Mouse (Mus musculus) heart, embryonic 14.5 days (tissue): ENCODE results near the gene Rbfox2. TPM values are rescaled to one million over a fixed set of nuclear protein-coding genes. Genes with fewer than 3 reads are reported as not detected.

Experiments
- ATAC-seq: fragments of 200-750 bp; cut with Nextera tagmentation; 2 replicates; pipeline ENCODE4 v1.8.0; 2017; ENCODE audit warnings: low read depth, moderate TSS enrichment; ENCODE audit not compliant: insufficient number of reproducible peaks, insufficient read depth, low FRiP score
- H3K27ac ChIP-seq, 2 experiments: fragments of 200-500 bp in 1 of 2; fragments of 300-500 bp in 1 of 2; sonication (generic) in 1 of 2; replicated peaks in 1 of 2; 2 replicates each; pipeline ENCODE4 v1.5.1; 2012 to 2014; ENCODE audit warnings: low read depth in 2 of 2, low read length in 2 of 2, control low read depth in 1 of 2, mild to moderate bottlenecking in 1 of 2, mixed read lengths in 1 of 2; ENCODE audit not compliant: control insufficient read depth in 1 of 2, insufficient read depth in 1 of 2
- H3K27me3 ChIP-seq: fragments of 300-500 bp; sonication (generic); 2 replicates; pipeline ENCODE4 v1.6.1; 2014; ENCODE audit warnings: mild to moderate bottlenecking, low read length, control low read depth; ENCODE audit not compliant: control insufficient read depth, insufficient read depth
- H3K36me3 ChIP-seq: fragments of 300-500 bp; sonication (generic); 2 replicates; pipeline ENCODE4 v1.6.1; 2014; ENCODE audit warnings: mild to moderate bottlenecking, control low read depth, low read length, mixed read lengths; ENCODE audit not compliant: control insufficient read depth, insufficient read depth
- H3K4me1 ChIP-seq, 2 experiments: fragments of 200-500 bp in 1 of 2; fragments of 300-500 bp in 1 of 2; sonication (generic) in 1 of 2; 2 replicates each; pipeline ENCODE4 v1.6.1; 2012 to 2014; ENCODE audit warnings: low read length in 2 of 2, control low read depth in 1 of 2, mixed read lengths in 1 of 2; ENCODE audit not compliant: control insufficient read depth in 2 of 2, insufficient read depth in 2 of 2
- H3K4me2 ChIP-seq: fragments of 300-500 bp; sonication (generic); 2 replicates; pipeline ENCODE4 v1.6.1; 2014; ENCODE audit warnings: mild to moderate bottlenecking, low read length
- H3K4me3 ChIP-seq, 2 experiments: fragments of 200-500 bp in 1 of 2; fragments of 300-500 bp in 1 of 2; sonication (generic) in 1 of 2; 2 replicates each; pipeline ENCODE4 v1.5.1; 2012 to 2014; ENCODE audit warnings: low read length in 2 of 2, mild to moderate bottlenecking in 2 of 2, control low read depth in 1 of 2, low read depth in 1 of 2, moderate library complexity in 1 of 2; ENCODE audit not compliant: control insufficient read depth in 1 of 2, insufficient read depth in 1 of 2
- H3K9ac ChIP-seq: fragments of 300-500 bp; sonication (generic); 2 replicates; pipeline ENCODE4 v1.6.1; 2014; ENCODE audit warnings: mild to moderate bottlenecking, low read length
- H3K9me3 ChIP-seq: fragments of 300-500 bp; sonication (generic); 2 replicates; pipeline ENCODE4 v1.6.1; 2016; ENCODE audit warnings: low read length, control low read depth; ENCODE audit not compliant: control insufficient read depth
- WGBS: fragments of 180-500 bp; shearing (Covaris S2); extraction: QIAGEN DNeasy Blood & Tissue Kit; methylation state at CpG from one replicate; pipeline ENCODE4 v1.1.7; 2014; 5-methylcytosine and 5-hydroxymethylcytosine counted together
- polyA plus RNA-seq: library from polyadenylated mRNA; unstranded; fragments of >200 nt; fragmentation: Nextera tagmentation; extraction: Ambion mirVana; gene quantifications from 2 replicates; pipeline ENCODE4 v1.2.1, GENCODE M21; 2014

Gene Rbfox2
- polyA plus RNA-seq, 1 experiment from 2014 or later, result 89.1 TPM

DNA sequence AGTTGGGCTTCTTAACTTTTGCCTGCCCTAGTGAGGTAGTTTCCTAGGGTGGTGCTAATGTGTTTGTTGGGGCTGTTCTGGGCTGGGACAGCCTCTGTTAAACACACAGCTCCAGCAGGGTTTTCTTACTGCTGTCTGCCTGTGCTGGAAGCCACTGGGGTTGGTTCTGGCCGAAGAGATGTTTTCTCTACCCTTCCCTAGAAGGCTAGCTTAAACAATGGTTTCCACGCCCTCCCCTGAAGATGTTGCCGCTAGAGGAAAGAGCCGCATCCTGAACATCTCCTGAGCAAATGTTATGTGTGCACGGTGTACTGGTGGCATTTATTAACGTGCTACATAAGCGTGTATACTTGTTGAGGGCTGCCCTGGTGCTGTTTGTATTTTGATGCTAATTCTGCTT, 41.3 kb upstream of the Rbfox2 start:
- H3K27ac ChIP-seq, result 0 out of 4 replicates have a peak overlapping the region, but pooled peaks of 1 of the 2 experiments have one; percentile 25
- no peaks in the 10 kb centered on the region for H3K27me3 ChIP-seq
- no peaks in the 10 kb centered on the region for H3K36me3 ChIP-seq
- no peak for ATAC-seq
- no peaks in the 10 kb centered on the region for H3K9me3 ChIP-seq
- no peak overlapping the region for H3K4me2 ChIP-seq
- H3K4me3 ChIP-seq, result no peak overlapping the region
- H3K9ac ChIP-seq, result no peak overlapping the region
- WGBS, result 62% methylated on average over 7 of the region's 7 CpGs
- peaks cover 16 to 18% of the 10 kb centered on the region in 2 experiments for H3K4me1 ChIP-seq

DNA sequence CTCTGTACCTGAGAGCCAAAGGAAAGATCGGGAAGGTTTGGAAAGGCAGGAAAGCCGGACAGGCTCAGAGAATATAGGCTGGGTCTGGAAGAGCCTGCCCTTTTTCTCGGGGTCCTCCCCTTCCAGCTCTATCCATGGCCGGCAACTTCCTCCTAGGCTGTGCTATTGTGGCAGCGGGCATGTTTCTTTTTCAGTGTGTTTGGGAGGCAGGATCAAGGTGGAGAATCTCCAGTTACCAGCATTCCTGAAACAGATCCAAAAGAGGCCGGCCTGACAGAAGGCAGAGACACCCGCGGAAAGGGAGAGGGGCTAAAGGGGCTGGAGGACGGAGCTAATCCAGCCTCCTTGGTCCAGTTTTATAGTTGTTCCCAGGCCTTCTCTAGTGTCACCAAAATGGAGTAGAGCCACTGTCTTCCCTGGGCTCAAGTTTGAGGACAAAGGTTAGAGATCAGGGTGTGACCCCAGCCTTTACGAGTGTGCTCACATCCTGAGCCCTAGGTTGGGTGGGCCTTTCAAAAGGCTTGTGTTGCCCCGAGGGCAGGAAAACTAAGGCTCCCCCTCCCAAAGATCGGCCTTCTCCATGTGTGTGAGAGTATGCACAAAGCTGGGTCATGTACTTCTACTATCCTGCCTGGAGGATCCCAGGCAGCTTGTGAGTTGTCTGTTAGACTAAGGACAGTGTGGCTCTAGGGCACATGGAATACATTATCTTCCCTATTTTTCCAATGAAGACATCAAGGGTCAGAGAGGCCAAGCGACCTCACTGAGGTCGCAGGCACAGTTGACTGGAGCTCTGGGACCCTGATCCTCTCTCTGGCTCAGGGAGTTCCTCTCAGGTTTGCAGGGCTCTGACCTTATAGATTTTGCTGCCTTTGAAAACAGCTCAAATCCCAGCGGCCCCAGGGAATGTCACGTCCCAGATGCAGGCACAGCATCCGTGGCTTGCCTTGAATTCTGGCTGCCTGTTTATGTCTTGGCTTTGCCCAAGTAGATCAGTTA, 37.6 kb upstream of the Rbfox2 start:
- 31% methylated on average over 17 of the region's 17 CpGs for WGBS
- Histone ChIP-seq H3K9me3 (no peaks in the 10 kb centered on the region), H3K27me3 (no peaks in the 10 kb centered on the region), H3K4me3 (peak overlapping the region; percentile 31 to 46; a peak in 1 of 4 replicates), H3K4me2 (peak overlapping the region; percentile 75), H3K27ac (peak overlapping the region; percentile 91 to 93), H3K36me3 (no peaks in the 10 kb centered on the region), H3K9ac (peak overlapping the region; percentile 67), H3K4me1 (peaks cover 24 to 28% of the 10 kb centered on the region in 2 experiments)
- ATAC-seq, result peak; percentile 56; the same call in 1 of the 2 replicates

DNA sequence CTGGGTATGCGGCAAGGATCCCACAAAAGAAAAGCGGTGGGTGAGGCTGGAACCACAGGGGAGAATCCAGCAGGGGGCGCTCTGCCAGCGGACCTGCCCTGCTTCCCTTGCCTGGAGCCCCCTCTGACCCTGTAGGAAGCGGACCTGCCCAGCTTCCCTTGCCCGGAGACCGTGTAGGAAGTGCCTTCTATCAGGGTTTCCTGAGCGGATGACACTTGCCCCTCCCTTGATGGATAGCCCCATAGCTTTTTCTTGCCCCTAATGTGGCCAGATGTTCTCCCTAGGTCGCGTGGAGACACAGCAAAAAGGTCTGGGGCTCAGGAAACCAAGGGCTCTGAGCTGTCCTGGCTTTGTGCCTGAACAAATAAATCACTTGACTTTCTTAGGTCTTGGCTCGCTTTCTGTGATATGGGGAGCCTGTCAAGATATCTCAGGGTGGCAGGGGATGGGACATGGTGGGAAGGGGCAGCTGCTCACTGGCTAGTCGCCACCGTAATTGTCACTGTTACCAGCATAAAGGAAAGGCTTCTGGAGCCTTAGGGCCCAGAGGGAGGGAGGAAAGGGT, 36.8 kb upstream of the Rbfox2 start:
- 9% methylated on average over 13 of the region's 13 CpGs for WGBS
- Histone ChIP-seq H3K27me3 (no peaks in the 10 kb centered on the region), H3K4me3 (peak overlapping the region; percentile 31 to 46), H3K9ac (peak overlapping the region; percentile 67), H3K27ac (peak overlapping the region; percentile 91 to 93), H3K9me3 (no peaks in the 10 kb centered on the region), H3K4me2 (peak overlapping the region; percentile 75), H3K4me1 (peaks cover 24 to 28% of the 10 kb centered on the region in 2 experiments), H3K36me3 (no peaks in the 10 kb centered on the region)
- ATAC-seq, result peak; percentile 85

DNA sequence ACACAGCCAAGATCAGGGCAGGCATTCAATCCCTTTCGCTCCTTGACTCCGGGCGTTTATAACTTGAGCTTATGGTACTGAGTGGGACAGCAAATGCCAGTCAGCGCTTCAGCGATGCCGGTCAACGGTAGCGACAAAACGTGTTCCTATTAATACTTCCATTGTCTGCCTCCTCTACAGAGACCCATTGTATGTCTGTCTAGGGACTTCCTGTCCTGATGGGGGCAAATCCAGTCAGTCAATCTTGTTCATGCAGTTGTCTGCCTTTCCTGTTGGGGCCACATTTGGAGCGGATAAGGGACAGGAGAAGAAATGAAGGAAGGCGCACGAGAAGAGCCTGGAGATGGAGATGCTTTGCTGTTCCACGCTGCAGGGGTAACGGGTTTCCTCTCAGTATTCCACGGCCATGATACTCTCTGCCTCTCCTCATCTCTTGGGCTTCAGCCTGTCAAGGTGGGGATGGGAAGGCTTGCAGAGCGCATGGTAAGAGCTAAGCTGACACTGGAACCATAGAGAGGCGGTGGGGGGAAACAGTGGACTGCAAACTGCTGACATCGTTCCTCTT, 36.2 kb upstream of the Rbfox2 start:
- Histone ChIP-seq H3K27ac (peak overlapping the region; percentile 91 to 93), H3K36me3 (no peaks in the 10 kb centered on the region), H3K4me3 (peak overlapping the region; percentile 31 to 46), H3K9ac (peak overlapping the region; percentile 67), H3K4me1 (peaks cover 24 to 28% of the 10 kb centered on the region in 2 experiments), H3K27me3 (no peaks in the 10 kb centered on the region), H3K9me3 (no peaks in the 10 kb centered on the region), H3K4me2 (peak overlapping the region; percentile 75)
- WGBS, result 10% methylated on average over 18 of the region's 18 CpGs
- no peak for ATAC-seq

DNA sequence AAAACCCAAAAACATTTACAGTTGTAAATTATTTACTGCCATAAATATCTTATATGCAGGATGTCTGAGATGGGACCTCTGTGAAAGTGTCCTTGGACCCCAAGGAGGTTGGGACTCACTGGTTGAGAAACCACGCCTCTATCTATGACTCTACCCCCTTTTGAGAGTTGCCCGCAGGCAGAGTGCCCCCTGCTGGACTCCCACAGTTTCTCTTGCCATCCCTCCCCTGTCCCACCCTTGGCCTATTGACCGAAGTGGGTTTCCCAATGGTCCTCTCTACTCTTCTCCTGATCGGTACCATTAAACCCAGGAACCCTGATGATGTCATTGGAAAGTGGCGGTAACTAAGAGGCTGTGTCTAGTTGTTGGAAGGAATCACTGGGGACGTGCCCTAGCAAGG, 35.2 kb upstream of the Rbfox2 start:
- WGBS, result 86% methylated on average over 6 of the region's 6 CpGs
- Histone ChIP-seq H3K27me3 (no peaks in the 10 kb centered on the region), H3K4me3 (no peak overlapping the region), H3K27ac (no peak overlapping the region), H3K9ac (no peak overlapping the region), H3K4me2 (no peak overlapping the region), H3K4me1 (peaks cover 24 to 31% of the 10 kb centered on the region in 2 experiments), H3K9me3 (no peaks in the 10 kb centered on the region), H3K36me3 (no peaks in the 10 kb centered on the region)
- no peak for ATAC-seq

DNA sequence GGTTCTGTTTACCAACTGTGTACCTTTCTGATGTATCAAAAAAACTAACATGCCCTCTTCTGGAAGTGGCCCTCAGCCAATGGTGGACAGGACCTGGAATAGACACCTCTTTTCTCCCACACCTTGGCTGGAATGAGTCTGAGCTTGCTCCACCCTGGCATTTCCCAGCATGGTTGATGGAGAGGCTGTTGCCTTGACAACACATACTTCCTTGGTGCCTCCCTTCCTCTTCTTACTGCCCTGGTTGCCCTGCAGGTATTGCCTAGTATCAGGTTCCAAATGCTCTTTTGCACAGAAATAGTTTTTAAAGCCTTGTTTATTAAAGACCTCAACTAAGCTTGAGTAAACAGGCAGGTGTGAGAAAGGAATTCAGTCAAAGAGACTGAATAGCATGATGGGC, 33.8 kb upstream of the Rbfox2 start:
- H3K9me3 ChIP-seq, result no peaks in the 10 kb centered on the region
- H3K4me2 ChIP-seq, result no peak overlapping the region
- no peaks in the 10 kb centered on the region for H3K36me3 ChIP-seq
- H3K27ac ChIP-seq, result no peak overlapping the region
- H3K4me3 ChIP-seq, result no peak overlapping the region
- peaks cover 35 to 38% of the 10 kb centered on the region in 2 experiments for H3K4me1 ChIP-seq
- no peaks in the 10 kb centered on the region for H3K27me3 ChIP-seq
- ATAC-seq, result no peak
- H3K9ac ChIP-seq, result no peak overlapping the region

DNA sequence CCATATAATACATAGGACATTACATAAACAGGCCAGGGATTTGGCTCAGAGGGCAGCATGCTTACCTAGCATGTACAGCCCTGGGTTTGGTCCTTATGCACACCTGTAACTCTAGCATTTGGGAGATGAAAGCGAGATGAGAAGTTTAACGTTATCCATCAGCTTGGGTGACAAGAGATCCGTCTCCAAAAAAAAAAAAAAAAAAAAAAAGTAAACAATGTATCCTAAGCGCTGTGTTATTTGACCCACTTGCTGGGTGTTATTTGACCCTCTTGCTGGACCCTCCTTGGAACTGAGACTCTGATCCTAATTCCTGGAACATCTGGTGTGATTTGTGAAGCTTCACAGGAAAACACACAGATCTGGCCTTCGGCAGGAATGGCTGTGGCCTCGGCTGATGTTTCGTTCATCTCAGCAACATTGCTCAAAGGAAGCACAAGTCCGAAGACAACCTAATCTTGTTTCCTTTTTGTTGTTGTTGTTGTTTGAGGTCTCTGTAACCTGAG, 32.2 kb upstream of the Rbfox2 start:
- Histone ChIP-seq H3K27me3 (no peaks in the 10 kb centered on the region), H3K4me2 (no peak overlapping the region), H3K36me3 (no peaks in the 10 kb centered on the region), H3K4me3 (no peak overlapping the region), H3K4me1 (peaks cover 27 to 29% of the 10 kb centered on the region in 2 experiments), H3K27ac (no peak overlapping the region), H3K9ac (no peak overlapping the region), H3K9me3 (no peaks in the 10 kb centered on the region)
- 68% methylated on average over 8 of the region's 8 CpGs for WGBS
- no peak for ATAC-seq
